27 mouse cellular contexts compared by ENCODE assay signal in genomic region chr19:4461981-4462380, GRCm38 (mm10). TPM values are rescaled to one million over a fixed set of nuclear protein-coding genes. Genes with fewer than 3 reads are reported as not detected.
DNase-seq lines count a peak whose midpoint lies in the region; ATAC-seq and TF ChIP-seq lines count a peak whose summit lies in the region.
"Had no signal": no experiment of that assay in that cellular context is flagged by ENCODE, and none has a peak within 500 bp of the region (broad histone marks: within the 10 kb centered on the region; RNA-seq: fewer than 3 reads in every experiment).

No protein-coding gene starts in this region.

- H3K9me3 ChIP-seq in liver, embryonic 11.5 days (ENCODE audit: control insufficient read depth, low read length), result no peaks in the 10 kb centered on the region
- no peaks in the 10 kb centered on the region for H3K9me3 ChIP-seq in liver, embryonic 15.5 days (replicated peaks)
- no peaks in the 10 kb centered on the region for H3K9me3 ChIP-seq in hindbrain, embryonic 10.5 days
- H3K9me3 ChIP-seq: hindbrain, embryonic 15.5 days; midbrain, embryonic 12.5 days had no signal

- no peak overlapping the region for H3ac ChIP-seq in myocyte (ENCODE audit: control insufficient read depth, insufficient read length)

- no peaks in the 10 kb centered on the region for H3K36me3 ChIP-seq in liver, embryonic 11.5 days (ENCODE audit: control insufficient read depth, insufficient read depth, low read length)
- H3K36me3 ChIP-seq in liver, embryonic 15.5 days (replicated peaks), result no peaks in the 10 kb centered on the region
- H3K36me3 ChIP-seq in myocyte (ENCODE audit: control insufficient read depth, insufficient read depth), result no peaks in the 10 kb centered on the region
- no peaks in the 10 kb centered on the region for H3K36me3 ChIP-seq in hindbrain, embryonic 10.5 days
- H3K36me3 ChIP-seq: hindbrain, embryonic 15.5 days; midbrain, embryonic 12.5 days had no signal

- no peaks in the 10 kb centered on the region for H3K79me2 ChIP-seq in myocyte (ENCODE audit: control insufficient read depth, insufficient read depth)

- no peak for ATAC-seq in liver, embryonic 11.5 days (replicated peaks; ENCODE audit: low FRiP score)
- ATAC-seq in liver, embryonic 15.5 days (ENCODE audit: insufficient read depth), result peak; percentile 78
- ATAC-seq: forebrain, embryonic 16.5 days; lung, postnatal 0 days had no signal

- H3K9ac ChIP-seq in liver, embryonic 11.5 days (ENCODE audit: low read depth, low read length), result no peak overlapping the region
- no peak overlapping the region for H3K9ac ChIP-seq in liver, embryonic 15.5 days
- H3K9ac ChIP-seq: hindbrain, embryonic 15.5 days; midbrain, embryonic 12.5 days had no signal

- H3K27me3 ChIP-seq in liver, embryonic 11.5 days (replicated peaks; ENCODE audit: control insufficient read depth, insufficient read depth, low read length), result no peaks in the 10 kb centered on the region
- 0 out of 2 replicates have a peak, but pooled peaks cover 3% of the 10 kb centered on the region for H3K27me3 ChIP-seq in liver, embryonic 15.5 days
- H3K27me3 ChIP-seq in myocyte (ENCODE audit: control insufficient read depth, insufficient read depth, insufficient read length), result no peaks in the 10 kb centered on the region
- no peaks in the 10 kb centered on the region for H3K27me3 ChIP-seq in hindbrain, embryonic 10.5 days (ENCODE audit: insufficient read depth, poor library complexity, severe bottlenecking)
- H3K27me3 ChIP-seq: hindbrain, embryonic 15.5 days; midbrain, embryonic 12.5 days had no signal

- no peaks in the 10 kb centered on the region for H3K4me1 ChIP-seq in liver, embryonic 11.5 days (replicated peaks; ENCODE audit: control insufficient read depth, insufficient read depth, low read length)
- H3K4me1 ChIP-seq in liver, embryonic 15.5 days (replicated peaks), result peaks cover 11% of the 10 kb centered on the region
- peaks cover 5% of the 10 kb centered on the region; the same call in 1 of the 2 replicates for H3K4me1 ChIP-seq in hindbrain, embryonic 10.5 days (replicated peaks)
- H3K4me1 ChIP-seq: hindbrain, embryonic 15.5 days; midbrain, embryonic 12.5 days had no signal

- peak; percentile 30 for DNase-seq in liver
- DNase-seq in liver, embryonic 11.5 days (ENCODE audit: low spot score), result no peak
- DNase-seq in fat pad, adult 2 months (ENCODE audit: extremely low read depth, low read depth, low spot score), result peak; percentile 42
- DNase-seq in hindbrain, embryonic 10.5 days (ENCODE audit: low spot score), result no peak
- DNase-seq in gastrocnemius, postnatal 25 days, result no peak
- no peak for DNase-seq in heart, postnatal 4 days
- DNase-seq: adrenal gland, postnatal 14 days; cerebellum, adult 8-10 months; cerebellum, postnatal 36 days; gastrocnemius, postnatal 14 days; heart, adult 2 months; kidney, postnatal 4 days had no signal

- H3K27ac ChIP-seq in liver, embryonic 11.5 days (ENCODE audit: low read depth, low read length), result no peak overlapping the region
- H3K27ac ChIP-seq in liver, embryonic 15.5 days (replicated peaks), result peak overlapping the region; percentile 61
- H3K27ac ChIP-seq in hindbrain, embryonic 10.5 days, result no peak overlapping the region
- H3K27ac ChIP-seq: heart, adult 2 months; hindbrain, embryonic 15.5 days; macrophage; midbrain, embryonic 12.5 days had no signal

- no peak overlapping the region for H3K4me2 ChIP-seq in liver, embryonic 11.5 days
- H3K4me2 ChIP-seq in liver, embryonic 15.5 days, result no peak overlapping the region; the same call in 1 of the 2 replicates
- H3K4me2 ChIP-seq in myocyte (ENCODE audit: low read depth), result no peak overlapping the region
- H3K4me2 ChIP-seq: hindbrain, embryonic 15.5 days; midbrain, embryonic 12.5 days had no signal

- TF ChIP-seq POLR2A in myocyte (IDR thresholded peaks at IDR 0.05; ENCODE audit: insufficient read length, low read depth), result no peak

- H3K4me3 ChIP-seq in liver, embryonic 11.5 days (ENCODE audit: low read depth, low read length), result no peak overlapping the region
- no peak overlapping the region for H3K4me3 ChIP-seq in liver, embryonic 15.5 days (replicated peaks)
- H3K4me3 ChIP-seq in myocyte, result no peak overlapping the region
- H3K4me3 ChIP-seq in hindbrain, embryonic 10.5 days, result no peak overlapping the region
- H3K4me3 ChIP-seq: heart, adult 2 months; hindbrain, embryonic 15.5 days; midbrain, embryonic 12.5 days had no signal

- 50% methylated on average over 8 of the region's 8 CpGs for WGBS in liver, embryonic 11.5 days
- WGBS in liver, embryonic 15.5 days (ENCODE audit: insufficient replicate concordance), result 24% methylated on average over 8 of the region's 8 CpGs
- WGBS in hindbrain, embryonic 10.5 days, result 82% methylated on average over 8 of the region's 8 CpGs

TF ChIP-seq in myocyte, 11 proteins besides CTCF, POLR2A, EP300 and RAD21:
- no peak for TF ChIP-seq E2F4 (IDR thresholded peaks at IDR 0.05; ENCODE audit: insufficient read depth)
- TF ChIP-seq TCF3 (IDR thresholded peaks at IDR 0.05; ENCODE audit: insufficient read length, low read depth), result no peak
- no peak for TF ChIP-seq USF1 (IDR thresholded peaks at IDR 0.05; ENCODE audit: low read depth)
- TF ChIP-seq CEBPB (IDR thresholded peaks at IDR 0.05; ENCODE audit: insufficient read depth, poor library complexity, severe bottlenecking), result 0 out of 2 replicates have a peak, but pooled peaks have one; percentile 26
- no peak for TF ChIP-seq MYOG (IDR thresholded peaks at IDR 0.05; ENCODE audit: control insufficient read depth in 1 of 3, insufficient read depth in 1 of 3, insufficient read length in 2 of 3, low read depth in 2 of 3)

RNA-seq across cellular contexts. Expression of gene Syt12, which starts 15.3 kb away (rescaled TPM):
- 0.26 and 0.27 TPM in 2 replicates for polyA plus RNA-seq in liver, embryonic 11.5 days (2014; fragmentation: Nextera tagmentation; extraction: Ambion mirVana)
- polyA plus RNA-seq in liver, embryonic 15.5 days (2015; fragmentation: Nextera tagmentation; extraction: Ambion mirVana), result 0.12 and 0.33 TPM in 2 replicates
- polyA plus RNA-seq in myocyte (2012; fragmentation: generic; extraction: Trizol), result 22.3 TPM
- 1.2 and 1.6 TPM in 2 replicates for polyA plus RNA-seq in hindbrain, embryonic 10.5 days (2016; fragmentation: Nextera tagmentation; extraction: Ambion mirVana)
- total RNA-seq in gastrocnemius, postnatal 25 days (2021), result 1 to 10 TPM; 6.5 to 8.5 TPM
- total RNA-seq in heart, postnatal 4 days (2021), result under 1 TPM; 0.74 to 0.98 TPM
- total RNA-seq: MEL had no signal
- polyA plus RNA-seq: macrophage had no signal

RNA-seq across cellular contexts. Expression of gene Rhod, which starts 22.7 kb away (rescaled TPM):
- polyA plus RNA-seq in liver, embryonic 11.5 days (2014; fragmentation: Nextera tagmentation; extraction: Ambion mirVana), result 10.3 and 14.3 TPM in 2 replicates
- polyA plus RNA-seq in liver, embryonic 15.5 days (2015; fragmentation: Nextera tagmentation; extraction: Ambion mirVana), result 7.9 and 8.5 TPM in 2 replicates
- 51.1 TPM for polyA plus RNA-seq in myocyte (2012; fragmentation: generic; extraction: Trizol)
- polyA plus RNA-seq in hindbrain, embryonic 10.5 days (2016; fragmentation: Nextera tagmentation; extraction: Ambion mirVana), result 16.5 and 19.5 TPM in 2 replicates
- total RNA-seq in gastrocnemius, postnatal 25 days (2021), result under 1 TPM; 0.56 to 0.75 TPM
- 10 to 100 TPM; 11.4 to 12.1 TPM for total RNA-seq in heart, postnatal 4 days (2021)
- total RNA-seq: MEL had no signal

RNA-seq across cellular contexts. Expression of gene 2010003K11Rik, which starts 36.4 kb away (rescaled TPM):
- 0.14 TPM in 1 of 2 replicates, not detected in the other for polyA plus RNA-seq in liver, embryonic 11.5 days (2014; fragmentation: Nextera tagmentation; extraction: Ambion mirVana)
- polyA plus RNA-seq in liver, embryonic 15.5 days (2015; fragmentation: Nextera tagmentation; extraction: Ambion mirVana), result 0.09 TPM in 1 of 2 replicates, not detected in the other
- 0.05 TPM for polyA plus RNA-seq in myocyte (2012; fragmentation: generic; extraction: Trizol)
- polyA plus RNA-seq in hindbrain, embryonic 10.5 days (2016; fragmentation: Nextera tagmentation; extraction: Ambion mirVana), result 0.13 TPM in 1 of 2 replicates, not detected in the other
- total RNA-seq in gastrocnemius, postnatal 25 days (2021), result under 1 TPM in 1 of 2 experiments, not detected in 1; 0.99 TPM
- total RNA-seq in heart, postnatal 4 days (2021), result not detected
- total RNA-seq: gastrocnemius, postnatal 14 days; heart, adult 2 months; left cerebral cortex, postnatal 25 days; MEL had no signal
- polyA plus RNA-seq: embryonic facial prominence, embryonic 14.5 days; forebrain, embryonic 16.5 days; heart, embryonic 14.5 days; hindbrain, embryonic 15.5 days; intestine, embryonic 14.5 days; kidney, embryonic 14.5 days; limb, embryonic 14.5 days; macrophage; midbrain, embryonic 12.5 days; neural tube, embryonic 11.5 days had no signal

RNA-seq across cellular contexts. Expression of gene Pcx, which starts 48.3 kb away (rescaled TPM):
- 18.6 and 21.0 TPM in 2 replicates for polyA plus RNA-seq in liver, embryonic 11.5 days (2014; fragmentation: Nextera tagmentation; extraction: Ambion mirVana)
- 56.3 and 79.3 TPM in 2 replicates for polyA plus RNA-seq in liver, embryonic 15.5 days (2015; fragmentation: Nextera tagmentation; extraction: Ambion mirVana)
- polyA plus RNA-seq in myocyte (2012; fragmentation: generic; extraction: Trizol), result 16.3 TPM
- polyA plus RNA-seq in hindbrain, embryonic 10.5 days (2016; fragmentation: Nextera tagmentation; extraction: Ambion mirVana), result 23.1 and 25.5 TPM in 2 replicates
- 10 to 100 TPM; 44.6 to 59.3 TPM for total RNA-seq in gastrocnemius, postnatal 25 days (2021)
- total RNA-seq in heart, postnatal 4 days (2021), result 1 to 10 TPM; 6.9 to 8.8 TPM

Comparison
In these comparisons a context has a peak if more than half of its experiments do, and no peak if none do; other contexts are left out.
1. DNase-seq: peak in liver (single experiment) and fat pad, adult 2 months (single experiment); none in liver, embryonic 11.5 days (single experiment), hindbrain, embryonic 10.5 days (single experiment), gastrocnemius, postnatal 25 days (single experiment) and heart, postnatal 4 days (single experiment).